Mouse (Mus musculus): ENCODE measurements at regions not wholly inside any gene's neighbourhood (a gene's known extent, or its start where the extent isn't known, plus 50 kb on each side); places are given as distances from the start of the nearest gene placed in this dataset.
"Not testable (repeated sequence)": the region's sequence is repeated elsewhere in the genome, so short reads cannot be mapped to it uniquely, and the experiment has no call there.

GRCm38 (mm10) chr1:177501288-177501687 lies 59.1 kb downstream of the Zbtb18 start:
- ATAC-seq, result no peak

GRCm38 (mm10) chr1:177503946-177504345 lies 61.8 kb downstream of the Zbtb18 start:
- ATAC-seq, result no peak

GRCm38 (mm10) chr1:177504743-177505142 lies 62.6 kb downstream of the Zbtb18 start:
- ATAC-seq, result no peak

- ATAC-seq, result not testable (repeated sequence)
Measured at GRCm38 (mm10) chr1:177507398-177507797, 65.2 kb downstream of the Zbtb18 start.

- no peak for ATAC-seq
Measured at GRCm38 (mm10) chr1:177509786-177510185, 67.6 kb downstream of the Zbtb18 start.

GRCm38 (mm10) chr1:177512116-177512515 lies 70.0 kb downstream of the Zbtb18 start:
- no peak for ATAC-seq

- no peak for ATAC-seq
Measured at GRCm38 (mm10) chr1:177517934-177518610, 75.9 kb downstream of the Zbtb18 start.

GRCm38 (mm10) chr1:177518897-177519513 lies 76.9 kb downstream of the Zbtb18 start:
- no peak for ATAC-seq

- ATAC-seq, result no peak
Measured at GRCm38 (mm10) chr1:177521110-177521509, 79.0 kb downstream of the Zbtb18 start.

GRCm38 (mm10) chr1:177525141-177525540 lies 83.0 kb downstream of the Zbtb18 start:
- no peak for ATAC-seq

- ATAC-seq, result no peak
Measured at GRCm38 (mm10) chr1:177531791-177532190, 89.6 kb downstream of the Zbtb18 start.

- no peak for ATAC-seq
Measured at GRCm38 (mm10) chr1:177532656-177533055, 90.5 kb downstream of the Zbtb18 start.

GRCm38 (mm10) chr1:177533332-177533731 lies 91.2 kb downstream of the Zbtb18 start:
- no peak for ATAC-seq

- no peak for ATAC-seq
Measured at GRCm38 (mm10) chr1:177545031-177545735, 103.0 kb downstream of the Zbtb18 start.

- ATAC-seq, result no peak
Measured at GRCm38 (mm10) chr1:177547716-177548115, 105.6 kb downstream of the Zbtb18 start.

GRCm38 (mm10) chr1:177555471-177556291 lies 113.5 kb downstream of the Zbtb18 start:
- no peak for ATAC-seq

GRCm38 (mm10) chr1:177557432-177557831 lies 115.3 kb downstream of the Zbtb18 start:
- no peak for ATAC-seq

- ATAC-seq, result no peak
Measured at GRCm38 (mm10) chr1:177557856-177558255, 115.7 kb downstream of the Zbtb18 start.

- no peak for ATAC-seq
Measured at GRCm38 (mm10) chr1:177561716-177562588, 119.8 kb downstream of the Zbtb18 start.

GRCm38 (mm10) chr1:177562589-177562912 lies 120.4 kb downstream of the Zbtb18 start:
- ATAC-seq, result no peak

GRCm38 (mm10) chr1:177565678-177566077 lies 123.5 kb downstream of the Zbtb18 start:
- no peak for ATAC-seq

All from CD4-positive, CD25-positive, alpha-beta regulatory T cell, adult 4 months (primary cell).